In genomic region chr10:12911981-12912530, GRCm38 (mm10) we compare ENCODE assay signal across 8 mouse cellular contexts. TPM values are rescaled to one million over a fixed set of nuclear protein-coding genes. Genes with fewer than 3 reads are reported as not detected.
DNase-seq lines count a peak whose midpoint lies in the region; ATAC-seq and TF ChIP-seq lines count a peak whose summit lies in the region.

No protein-coding gene starts in this region.

- peak; percentile 31; the same call in 1 of the 2 replicates for TF ChIP-seq POLR2A in testis, adult 2 months (IDR thresholded peaks at IDR 0.05; ENCODE audit: control insufficient read depth, low read depth, low read length)

- no peaks in the 10 kb centered on the region for H3K9me3 ChIP-seq in heart, embryonic 12.5 days (replicated peaks)

- H3K9ac ChIP-seq in heart, embryonic 12.5 days, result peak overlapping the region; percentile 25; the same call in 1 of the 2 replicates

- no peaks in the 10 kb centered on the region for H3K36me3 ChIP-seq in heart, embryonic 12.5 days
- H3K36me3 ChIP-seq in testis, adult 2 months (ENCODE audit: control insufficient read depth, insufficient read depth, low read length), result no peaks in the 10 kb centered on the region

- DNase-seq in gastrocnemius, postnatal 14 days, result peak; percentile 22
- no peak for DNase-seq in gastrocnemius, adult 18-20 months (ENCODE audit: low spot score)
- peak in 1 of 2 experiments; percentile 22 for DNase-seq in layer of hippocampus, adult 2 months (ENCODE audit: low spot score in 2 of 2)
- peak; percentile 37 to 51 for DNase-seq in lung, postnatal 4 days
- no peak for DNase-seq in natural killer cell, adult 2 months (ENCODE audit: low spot score in 2 of 2)

- no peaks in the 10 kb centered on the region for H3K27me3 ChIP-seq in heart, embryonic 12.5 days (replicated peaks)
- no peaks in the 10 kb centered on the region for H3K27me3 ChIP-seq in testis, adult 2 months (ENCODE audit: control insufficient read depth, insufficient read depth, low read length)

- 13% methylated on average over 11 of the region's 11 CpGs for WGBS in heart, embryonic 12.5 days

- H3K4me1 ChIP-seq in brown adipose tissue, adult 24 weeks (ENCODE audit: control insufficient read depth, insufficient read depth, insufficient read length, low read length), result peaks cover 2% of the 10 kb centered on the region; the same call in 1 of the 2 replicates
- peaks cover 19% of the 10 kb centered on the region for H3K4me1 ChIP-seq in heart, embryonic 12.5 days (replicated peaks)
- H3K4me1 ChIP-seq in testis, adult 2 months (ENCODE audit: control insufficient read depth, insufficient read depth, low read length), result peaks cover 8% of the 10 kb centered on the region

- peak overlapping the region; percentile 65 for H3K27ac ChIP-seq in brown adipose tissue, adult 24 weeks (replicated peaks; ENCODE audit: low read depth, low read length)
- peak overlapping the region; percentile 72 for H3K27ac ChIP-seq in heart, embryonic 12.5 days (ENCODE audit: poor library complexity, severe bottlenecking)
- peak overlapping the region; percentile 43 for H3K27ac ChIP-seq in layer of hippocampus, adult 2 months
- no peak overlapping the region for H3K27ac ChIP-seq in testis, adult 2 months (ENCODE audit: control insufficient read depth, insufficient read depth, low read depth, low read length)

- peak overlapping the region; percentile 64 for H3K4me2 ChIP-seq in heart, embryonic 12.5 days

- ATAC-seq in heart, embryonic 12.5 days (ENCODE audit: insufficient number of reproducible peaks, low FRiP score), result peak; percentile 54

- H3K4me3 ChIP-seq in brown adipose tissue, adult 24 weeks (ENCODE audit: insufficient read depth, low read depth, low read length), result peak overlapping the region; percentile 49
- H3K4me3 ChIP-seq in heart, embryonic 12.5 days, result peak overlapping the region; percentile 11
- H3K4me3 ChIP-seq in layer of hippocampus, adult 2 months, result peak overlapping the region; percentile 34
- peak overlapping the region; percentile 51 for H3K4me3 ChIP-seq in testis, adult 2 months (ENCODE audit: control insufficient read depth, low read depth, low read length)

- no peak for TF ChIP-seq CTCF in layer of hippocampus, adult 2 months (conservative IDR thresholded peaks at IDR 0.05)
- no peak for TF ChIP-seq CTCF in testis, adult 2 months (IDR thresholded peaks at IDR 0.05; ENCODE audit: control insufficient read depth, insufficient read depth, insufficient replicate concordance, low read depth, low read length)

- intact Hi-C loops in gastrocnemius, postnatal 14 days (cut with DNase I; ENCODE audit: low total_unique reads), result no loop called here

RNA-seq across cellular contexts. Expression of gene Utrn, which starts 42.9 kb away (rescaled TPM):
- 10 to 100 TPM; 37.1 to 44.7 TPM for total RNA-seq in gastrocnemius, postnatal 14 days (2021)
- 10 to 100 TPM; 17.6 to 20.4 TPM for total RNA-seq in gastrocnemius, adult 18-20 months (2021)
- 27.9 and 42.7 TPM in 2 replicates for polyA plus RNA-seq in brown adipose tissue, adult 24 weeks (2012; ENCODE audit: insufficient read depth, insufficient read length, missing spikeins)
- 66.8 and 69.2 TPM in 2 replicates for polyA plus RNA-seq in heart, embryonic 12.5 days (2016; fragmentation: Nextera tagmentation; extraction: Ambion mirVana)
- total RNA-seq in layer of hippocampus, adult 2 months (2021), result 10 to 100 TPM; 33.7 to 39.8 TPM
- 4.8 and 5.7 TPM in 2 replicates for polyA plus RNA-seq in testis, adult 2 months (2012; rRNA removed)

RNA-seq across cellular contexts. Expression of gene Stx11, which starts 52.0 kb away (rescaled TPM):
- total RNA-seq in gastrocnemius, postnatal 14 days (2021), result under 1 TPM; 0.44 to 0.47 TPM
- under 1 TPM; 0.46 to 0.47 TPM for total RNA-seq in gastrocnemius, adult 18-20 months (2021)
- 0.99 and 1.0 TPM in 2 replicates for polyA plus RNA-seq in brown adipose tissue, adult 24 weeks (2012; ENCODE audit: insufficient read depth, insufficient read length, missing spikeins)
- 5.5 and 6.4 TPM in 2 replicates for polyA plus RNA-seq in heart, embryonic 12.5 days (2016; fragmentation: Nextera tagmentation; extraction: Ambion mirVana)
- total RNA-seq in layer of hippocampus, adult 2 months (2021), result under 1 TPM; 0.07 to 0.33 TPM
- 0.20 and 0.23 TPM in 2 replicates for polyA plus RNA-seq in testis, adult 2 months (2012; rRNA removed)

Comparison
In these comparisons a context has a peak if more than half of its experiments do, and no peak if none do; other contexts are left out.
1. DNase-seq: peak in gastrocnemius, postnatal 14 days (single experiment) and lung, postnatal 4 days (2 of 2); none in gastrocnemius, adult 18-20 months (single experiment) and natural killer cell, adult 2 months (0 of 2).
2. Peak in every context shown above with its lines, with median percentiles within 50 percentile points of each other: H3K4me3 ChIP-seq.